Mouse (Mus musculus): ENCODE measurements around the gene Mdm2. TPM values are rescaled to one million over a fixed set of nuclear protein-coding genes. Genes with fewer than 3 reads are reported as not detected.

The Mdm2 gene
- total RNA-seq, 2 experiments from 2014 or later = 41.1 to 46.2 TPM

GRCm38 (mm10) chr10:117655460-117655859 lies 55.1 kb downstream of the Mdm2 start:
- DNase-seq = no peak

GRCm38 (mm10) chr10:117654576-117655123 lies 55.9 kb downstream of the Mdm2 start:
- no peak for DNase-seq

GRCm38 (mm10) chr10:117653779-117654173 lies 56.8 kb downstream of the Mdm2 start:
- no peak for DNase-seq

- no peak for DNase-seq
These were observed 57.4 kb downstream of the Mdm2 start for GRCm38 (mm10) chr10:117652930-117653778.

GRCm38 (mm10) chr10:117652378-117652774 lies 58.2 kb downstream of the Mdm2 start:
- DNase-seq = no peak

- DNase-seq = no peak
These were observed 58.8 kb downstream of the Mdm2 start for GRCm38 (mm10) chr10:117651587-117652377.

- DNase-seq = no peak
These were observed 59.8 kb downstream of the Mdm2 start for GRCm38 (mm10) chr10:117650725-117651124.

- DNase-seq = no peak
These were observed 60.4 kb downstream of the Mdm2 start for GRCm38 (mm10) chr10:117650042-117650655.

- no peak for DNase-seq
These were observed 61.1 kb downstream of the Mdm2 start for GRCm38 (mm10) chr10:117649292-117650041.

- DNase-seq = no peak
These were observed 61.9 kb downstream of the Mdm2 start for GRCm38 (mm10) chr10:117648643-117649042.

- DNase-seq = no peak
These were observed 62.5 kb downstream of the Mdm2 start for GRCm38 (mm10) chr10:117647964-117648472.

GRCm38 (mm10) chr10:117647158-117647505 lies 63.4 kb downstream of the Mdm2 start:
- no peak for DNase-seq

- no peak for DNase-seq
These were observed 63.9 kb downstream of the Mdm2 start for GRCm38 (mm10) chr10:117646482-117647157.

GRCm38 (mm10) chr10:117645487-117645964 lies 65.0 kb downstream of the Mdm2 start:
- DNase-seq = no peak

- DNase-seq = no peak
These were observed 65.7 kb downstream of the Mdm2 start for GRCm38 (mm10) chr10:117644828-117645227.

GRCm38 (mm10) chr10:117644429-117644748 lies 66.2 kb downstream of the Mdm2 start:
- no peak for DNase-seq

GRCm38 (mm10) chr10:117643711-117644428 lies 66.7 kb downstream of the Mdm2 start:
- no peak for DNase-seq

- DNase-seq = no peak
These were observed 67.3 kb downstream of the Mdm2 start for GRCm38 (mm10) chr10:117643302-117643701.

- no peak for DNase-seq
These were observed 67.9 kb downstream of the Mdm2 start for GRCm38 (mm10) chr10:117642491-117643262.

- DNase-seq = no peak
These were observed 68.4 kb downstream of the Mdm2 start for GRCm38 (mm10) chr10:117642201-117642450.
